Mouse (Mus musculus) thymus, adult 2 months (tissue): ENCODE results near the gene Rassf10. TPM values are rescaled to one million over a fixed set of nuclear protein-coding genes. Genes with fewer than 3 reads are reported as not detected.

ENCODE experiments used
- DNase-seq: peaks from one replicate; pipeline ENCODE4 v3.0.0; 2021
- H3K27ac ChIP-seq: fragments of 200-500 bp; 2 replicates; pipeline ENCODE4 v1.5.1; 2012; ENCODE audit warnings: low read length, control low read depth; ENCODE audit not compliant: control insufficient read depth, insufficient read depth
- H3K27me3 ChIP-seq: fragments of 200-500 bp; 2 replicates; pipeline ENCODE4 v1.6.1; 2012; ENCODE audit warnings: mild to moderate bottlenecking, low read length, moderate library complexity, mixed read lengths; ENCODE audit not compliant: control insufficient read depth, insufficient read depth
- H3K36me3 ChIP-seq: fragments of 200-500 bp; 2 replicates; pipeline ENCODE4 v1.6.1; 2012; ENCODE audit warnings: mild to moderate bottlenecking, low read length, moderate library complexity; ENCODE audit not compliant: control insufficient read depth, insufficient read depth
- H3K4me1 ChIP-seq: fragments of 200-500 bp; replicated peaks from 2 replicates; pipeline ENCODE4 v1.6.1; 2012; ENCODE audit warnings: low read length; ENCODE audit not compliant: control insufficient read depth, insufficient read depth
- H3K4me3 ChIP-seq: fragments of 200-500 bp; 2 replicates; pipeline ENCODE4 v1.5.1; 2012; ENCODE audit warnings: mild to moderate bottlenecking, low read length, control low read depth, moderate library complexity; ENCODE audit not compliant: control insufficient read depth, insufficient read depth
- CTCF ChIP-seq: fragments of 200-500 bp; IDR thresholded peaks from 2 replicates; pipeline ENCODE4 v1.5.1; 2012; ENCODE audit warnings: mild to moderate bottlenecking, control low read depth, low read length, moderate library complexity, borderline replicate concordance; ENCODE audit not compliant: control insufficient read depth, poor library complexity, insufficient read depth; ENCODE audit errors: extremely low read depth
- POLR2A ChIP-seq: fragments of 200-500 bp; IDR thresholded peaks from 2 replicates; pipeline ENCODE4 v1.6.1; 2012; ENCODE audit warnings: mild to moderate bottlenecking, low read length, control low read depth, moderate library complexity; ENCODE audit not compliant: control insufficient read depth, poor library complexity, insufficient read depth; ENCODE audit errors: extremely low read depth
- WGBS: fragments of 180-500 bp; shearing (Covaris S2); methylation state at CpG from one replicate; pipeline ENCODE4 v1.1.7; 2018; 5-methylcytosine and 5-hydroxymethylcytosine counted together
- polyA plus RNA-seq: library from polyadenylated mRNA; depleted of rRNA; stranded (reverse); fragments of >200 nt; gene quantifications from 2 replicates; pipeline ENCODE4 v1.2.3, GENCODE M21; 2012

Gene Rassf10
- polyA plus RNA-seq, 1 experiment, result 0.92 TPM

DNA sequence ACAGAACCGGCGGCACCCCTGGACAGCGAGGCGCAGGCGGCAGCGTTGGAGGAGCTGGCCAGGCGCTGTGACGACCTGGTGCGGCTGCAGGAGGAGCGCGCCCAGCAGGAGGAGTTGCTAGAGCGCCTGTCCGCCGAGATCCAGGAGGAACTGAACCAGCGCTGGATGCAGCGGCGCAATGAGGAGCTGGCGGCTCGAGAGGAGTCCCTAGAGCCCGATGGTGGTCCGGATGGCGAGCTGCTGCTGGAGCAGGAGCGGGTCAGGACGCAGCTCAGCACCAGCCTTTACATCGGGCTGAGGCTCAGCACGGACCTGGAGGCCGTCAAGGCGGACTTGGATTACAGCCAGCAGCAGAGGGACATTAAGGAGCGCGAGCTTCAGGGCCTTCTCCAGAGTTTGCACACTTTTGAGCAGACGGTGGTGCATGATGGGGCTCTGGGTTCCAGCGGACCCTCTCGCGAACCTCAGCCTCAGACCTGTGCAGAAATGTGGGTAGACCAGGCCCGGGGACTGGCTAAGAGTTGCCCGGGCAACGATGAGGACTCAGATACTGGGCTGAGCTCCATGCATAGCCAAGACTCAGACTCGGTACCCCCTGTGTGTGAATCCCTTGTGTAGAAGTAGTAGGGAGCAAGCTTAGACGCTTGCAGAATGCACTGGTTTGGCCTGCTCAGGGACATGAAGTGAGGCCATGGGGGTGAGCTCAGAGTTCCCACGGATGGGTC, 1.5 kb downstream of the Rassf10 start:
- no peak for TF ChIP-seq POLR2A
- TF ChIP-seq CTCF, result no peak
- H3K27ac ChIP-seq, result no peak overlapping the region
- 12% methylated on average over 40 of the region's 40 CpGs for WGBS
- H3K4me1 ChIP-seq, result no peaks in the 10 kb centered on the region
- no peaks in the 10 kb centered on the region for H3K36me3 ChIP-seq
- H3K4me3 ChIP-seq, result no peak overlapping the region
- no peak for DNase-seq
- peaks cover 11% of the 10 kb centered on the region; the same call in 1 of the 2 replicates for H3K27me3 ChIP-seq

DNA sequence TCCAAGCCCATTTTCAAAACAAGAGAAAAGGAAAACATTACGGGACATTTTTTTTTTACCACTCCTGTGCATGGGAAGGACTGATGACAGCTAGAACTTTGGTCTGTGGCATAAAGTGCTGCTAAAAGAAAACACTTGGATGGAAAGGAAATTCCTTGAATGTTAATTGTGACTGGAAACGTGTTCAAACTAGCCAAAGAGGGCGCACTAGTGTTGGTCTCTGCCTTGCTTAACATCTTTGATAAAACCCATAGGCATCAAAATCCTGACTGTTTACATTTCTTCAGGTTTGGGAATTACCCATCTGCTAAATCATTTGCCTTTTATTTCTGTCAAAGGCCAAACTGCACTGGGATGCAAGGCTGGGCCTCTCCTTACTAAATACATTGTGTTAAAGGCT, 2.2 kb downstream of the Rassf10 start:
- peaks cover 11% of the 10 kb centered on the region; the same call in 1 of the 2 replicates for H3K27me3 ChIP-seq
- no peaks in the 10 kb centered on the region for H3K4me1 ChIP-seq
- TF ChIP-seq POLR2A, result no peak
- TF ChIP-seq CTCF, result no peak
- no peaks in the 10 kb centered on the region for H3K36me3 ChIP-seq
- DNase-seq, result no peak
- 34% methylated on average over 3 of the region's 3 CpGs for WGBS
- H3K4me3 ChIP-seq, result no peak overlapping the region
- no peak overlapping the region for H3K27ac ChIP-seq

DNA sequence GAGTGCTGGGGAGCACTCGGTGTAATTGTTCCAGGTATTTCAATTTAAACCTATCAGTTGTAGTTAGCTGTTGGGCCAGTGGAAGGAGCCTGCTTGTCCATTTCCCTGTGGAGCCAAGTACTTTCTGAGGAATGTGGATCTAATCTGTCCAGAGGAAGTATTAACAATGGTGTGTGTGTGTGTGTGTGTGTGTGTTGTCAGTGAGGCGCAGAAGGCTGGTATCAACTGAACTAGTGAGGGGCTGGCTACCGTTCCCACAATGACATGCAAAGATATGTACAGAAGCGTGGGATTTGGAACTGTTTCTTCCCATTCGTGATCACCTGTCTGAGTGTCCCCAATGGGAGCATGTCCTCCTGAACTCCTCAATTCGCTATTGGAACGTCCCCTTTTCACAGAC, 3.2 kb downstream of the Rassf10 start:
- DNase-seq, result no peak
- peaks cover 11% of the 10 kb centered on the region; the same call in 1 of the 2 replicates for H3K27me3 ChIP-seq
- no peaks in the 10 kb centered on the region for H3K36me3 ChIP-seq
- no peaks in the 10 kb centered on the region for H3K4me1 ChIP-seq
- no peak overlapping the region for H3K27ac ChIP-seq
- H3K4me3 ChIP-seq, result no peak overlapping the region
- WGBS, result 48% methylated on average over 7 of the region's 7 CpGs
- no peak for TF ChIP-seq CTCF

DNA sequence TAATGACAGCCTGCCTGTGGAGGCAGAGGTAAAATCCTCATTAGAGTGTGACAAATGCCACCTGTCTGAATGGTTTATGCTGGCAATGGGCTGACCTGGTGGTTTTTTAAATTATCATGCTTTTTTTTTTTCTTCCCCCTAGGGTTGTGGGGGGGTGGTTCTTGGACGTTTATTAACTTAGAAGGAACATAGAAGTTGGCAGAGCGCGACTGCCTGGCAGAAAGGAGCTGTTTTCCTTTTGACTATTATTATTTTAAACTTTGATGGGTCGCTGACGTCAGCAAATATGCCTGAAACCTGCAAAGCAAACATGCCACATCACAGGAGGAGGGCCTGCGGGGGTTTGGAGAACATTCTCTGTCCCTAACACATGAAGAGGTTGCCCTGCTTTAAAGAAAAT, 3.9 kb downstream of the Rassf10 start:
- no peak for DNase-seq
- TF ChIP-seq POLR2A (no peak), CTCF (no peak)
- WGBS, result 62% methylated on average over 6 of the region's 6 CpGs
- Histone ChIP-seq H3K36me3 (no peaks in the 10 kb centered on the region), H3K4me3 (no peak overlapping the region), H3K27me3 (peaks cover 11% of the 10 kb centered on the region; the same call in 1 of the 2 replicates), H3K4me1 (no peaks in the 10 kb centered on the region), H3K27ac (no peak overlapping the region)

DNA sequence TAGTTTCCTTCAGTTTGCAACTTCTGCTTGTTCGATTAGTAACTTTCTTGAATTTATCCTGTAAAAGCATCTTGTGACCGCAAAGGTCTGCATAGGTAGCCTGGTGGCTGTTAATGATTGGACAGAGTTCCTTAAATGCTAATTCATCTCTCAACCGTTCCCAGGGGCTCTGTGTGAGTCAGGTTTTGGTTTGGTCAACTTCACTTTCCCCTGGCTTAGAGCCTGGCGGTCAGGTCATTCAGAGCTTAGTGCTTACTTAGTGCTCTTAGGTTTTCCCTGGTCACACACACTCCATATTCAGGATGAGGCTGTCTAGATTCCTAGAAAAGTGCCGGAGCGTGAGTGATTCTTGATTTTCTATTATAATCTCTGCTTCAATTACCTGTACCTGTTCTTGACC, 12.6 kb downstream of the Rassf10 start:
- no peak for DNase-seq
- Histone ChIP-seq H3K36me3 (no peaks in the 10 kb centered on the region), H3K4me3 (no peak overlapping the region), H3K27ac (no peak overlapping the region), H3K4me1 (no peaks in the 10 kb centered on the region), H3K27me3 (no peaks in the 10 kb centered on the region)
- no peak for TF ChIP-seq POLR2A
- TF ChIP-seq CTCF, result no peak
- WGBS, result 65% methylated on average over 6 of the region's 6 CpGs

DNA sequence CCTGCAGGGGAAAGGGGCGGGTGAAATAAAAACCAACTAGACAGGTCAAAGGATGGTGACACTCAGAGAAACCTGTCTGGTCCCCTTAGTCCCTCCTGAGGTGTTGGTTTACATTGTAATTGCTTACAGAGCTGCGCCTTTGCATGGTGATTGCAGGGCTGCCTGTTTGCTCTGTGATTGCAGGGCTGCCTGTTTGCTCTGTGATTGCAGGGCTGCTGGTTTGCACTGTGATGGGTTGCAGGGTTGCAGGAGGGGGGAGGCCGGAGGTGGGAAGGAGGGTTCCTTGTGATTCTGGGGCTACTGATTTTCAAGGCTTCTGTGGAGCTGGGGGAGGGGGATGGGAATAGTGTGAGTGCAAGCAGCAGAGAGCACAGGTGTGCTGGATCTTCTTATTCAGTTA, 13.0 kb downstream of the Rassf10 start:
- WGBS, result 46% methylated on average over 3 of the region's 3 CpGs
- H3K27me3 ChIP-seq, result no peaks in the 10 kb centered on the region
- no peaks in the 10 kb centered on the region for H3K4me1 ChIP-seq
- H3K36me3 ChIP-seq, result no peaks in the 10 kb centered on the region
- TF ChIP-seq POLR2A, result no peak
- no peak overlapping the region for H3K27ac ChIP-seq
- H3K4me3 ChIP-seq, result no peak overlapping the region
- DNase-seq, result no peak

DNA sequence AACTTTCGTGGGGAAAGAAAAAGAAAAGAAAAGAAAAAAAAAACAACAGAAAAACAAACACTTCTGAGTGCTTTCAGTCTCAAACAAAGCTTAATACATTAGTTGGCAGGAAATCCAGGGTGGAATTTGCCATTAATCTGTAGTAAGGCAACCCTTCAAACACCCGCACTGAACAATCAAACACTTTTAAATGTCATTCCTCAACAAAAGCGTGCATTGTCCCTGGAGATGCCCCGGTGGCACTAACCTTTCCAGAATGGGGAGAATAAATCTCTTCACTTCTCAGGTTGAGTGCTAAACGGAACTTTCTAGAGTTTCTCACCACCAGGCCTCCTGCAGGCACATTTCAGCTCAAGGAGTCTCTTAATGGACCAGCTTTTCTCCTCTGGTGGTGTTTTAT, 29.6 kb downstream of the Rassf10 start:
- 48% methylated on average over 5 of the region's 5 CpGs for WGBS
- Histone ChIP-seq H3K27ac (no peak overlapping the region), H3K27me3 (no peaks in the 10 kb centered on the region), H3K4me3 (no peak overlapping the region), H3K36me3 (no peaks in the 10 kb centered on the region), H3K4me1 (no peaks in the 10 kb centered on the region)
- no peak for DNase-seq
- TF ChIP-seq CTCF, result no peak
- no peak for TF ChIP-seq POLR2A
